8 mouse cellular contexts compared by ENCODE assay signal in genomic region chr14:105894971-105895873, GRCm38 (mm10). TPM values are rescaled to one million over a fixed set of nuclear protein-coding genes. Genes with fewer than 3 reads are reported as not detected.
A peak's percentile ranks its signal among the peaks of the same experiment; 100 is the strongest.
DNase-seq lines count a peak whose midpoint lies in the region; ATAC-seq and TF ChIP-seq lines count a peak whose summit lies in the region.

No protein-coding gene starts in this region.

- peak; percentile 46 for ATAC-seq in heart, embryonic 14.5 days (ENCODE audit: insufficient number of reproducible peaks, insufficient read depth, low FRiP score, low read depth)
- ATAC-seq in kidney, postnatal 0 days (replicated peaks; ENCODE audit: low FRiP score, low read depth): no peak
- no peak for ATAC-seq in liver, embryonic 13.5 days (ENCODE audit: low read depth)
- ATAC-seq in neural tube, embryonic 11.5 days (ENCODE audit: insufficient read depth, low FRiP score, low TSS enrichment): no peak

- peak overlapping the region; percentile 67 for H3K4me2 ChIP-seq in heart, embryonic 14.5 days (ENCODE audit: low read length)
- H3K4me2 ChIP-seq in kidney, postnatal 0 days (ENCODE audit: low read length): peak overlapping the region; percentile 88
- peak overlapping the region; percentile 72 for H3K4me2 ChIP-seq in liver, embryonic 13.5 days
- H3K4me2 ChIP-seq in neural tube, embryonic 11.5 days (ENCODE audit: low read depth): peak overlapping the region; percentile 92

- peak overlapping the region; percentile 99 for H3K27ac ChIP-seq in embryonic fibroblast, embryonic 13.5 days (ENCODE audit: insufficient read depth, low read length)
- peak overlapping the region; percentile 99 to 100 for H3K27ac ChIP-seq in heart, embryonic 14.5 days (replicated peaks in 1 of 2; ENCODE audit: control insufficient read depth in 1 of 2, insufficient read depth in 1 of 2, low read depth in 2 of 2, low read length in 2 of 2)
- H3K27ac ChIP-seq in kidney, postnatal 0 days: peak overlapping the region; percentile 99
- peak overlapping the region; percentile 55 for H3K27ac ChIP-seq in liver, embryonic 13.5 days
- H3K27ac ChIP-seq in neural tube, embryonic 11.5 days (ENCODE audit: low read depth, low read length): no peak overlapping the region

- H3K9me3 ChIP-seq in heart, embryonic 14.5 days (ENCODE audit: control insufficient read depth, low read length): no peaks in the 10 kb centered on the region
- no peaks in the 10 kb centered on the region for H3K9me3 ChIP-seq in kidney, postnatal 0 days (replicated peaks; ENCODE audit: low read length)
- H3K9me3 ChIP-seq in liver, embryonic 13.5 days (replicated peaks): no peaks in the 10 kb centered on the region
- H3K9me3 ChIP-seq in neural tube, embryonic 11.5 days (ENCODE audit: control insufficient read depth, low read length): no peaks in the 10 kb centered on the region

- under 1% methylated on average over 36 of the region's 36 CpGs for WGBS in heart, embryonic 14.5 days
- under 1% methylated on average over 36 of the region's 36 CpGs for WGBS in kidney, postnatal 0 days
- under 1% methylated on average over 36 of the region's 36 CpGs for WGBS in liver, embryonic 13.5 days (ENCODE audit: insufficient replicate concordance)
- under 1% methylated on average over 33 of the region's 36 CpGs for WGBS in neural tube, embryonic 11.5 days

- DNase-seq in B cell, adult 2 months: peak; percentile 51 to 55
- DNase-seq in adrenal gland, postnatal 4 days (ENCODE audit: low spot score in 2 of 2): peak; percentile 37 to 48
- peak; percentile 74 for DNase-seq in kidney, postnatal 0 days (ENCODE audit: low spot score)
- DNase-seq in liver, embryonic 13.5 days: peak; percentile 10
- peak; percentile 72 for DNase-seq in neural tube, embryonic 11.5 days (ENCODE audit: low spot score)
- DNase-seq in testis, postnatal 14 days (ENCODE audit: low spot score): peak; percentile 22

- TF ChIP-seq POLR2A in embryonic fibroblast, embryonic 13.5 days (IDR thresholded peaks at IDR 0.05; ENCODE audit: low read depth, low read length): peak; percentile 47; the same call in 1 of the 2 replicates

- H3K36me3 ChIP-seq in heart, embryonic 14.5 days (ENCODE audit: control insufficient read depth, insufficient read depth, low read length): peaks cover 28% of the 10 kb centered on the region
- H3K36me3 ChIP-seq in kidney, postnatal 0 days (ENCODE audit: insufficient read depth, low read length): peaks cover 9% of the 10 kb centered on the region; the same call in 1 of the 2 replicates
- H3K36me3 ChIP-seq in liver, embryonic 13.5 days: peaks cover 4% of the 10 kb centered on the region; the same call in 1 of the 2 replicates
- H3K36me3 ChIP-seq in neural tube, embryonic 11.5 days (ENCODE audit: control insufficient read depth, insufficient read depth, low read length): no peaks in the 10 kb centered on the region

- H3K4me1 ChIP-seq in embryonic fibroblast, embryonic 13.5 days (ENCODE audit: control insufficient read depth, insufficient read depth, low read length): peaks cover 5% of the 10 kb centered on the region
- H3K4me1 ChIP-seq in heart, embryonic 14.5 days (ENCODE audit: control insufficient read depth in 2 of 2, insufficient read depth in 2 of 2, low read length in 2 of 2): peaks cover 11 to 26% of the 10 kb centered on the region in 2 experiments
- H3K4me1 ChIP-seq in kidney, postnatal 0 days (replicated peaks; ENCODE audit: insufficient read depth, low read length): peaks cover 16% of the 10 kb centered on the region
- H3K4me1 ChIP-seq in liver, embryonic 13.5 days (replicated peaks): peaks cover 9% of the 10 kb centered on the region
- H3K4me1 ChIP-seq in neural tube, embryonic 11.5 days (ENCODE audit: control insufficient read depth, insufficient read depth, low read length): peaks cover 16% of the 10 kb centered on the region

- peak overlapping the region; percentile 99 for H3K9ac ChIP-seq in heart, embryonic 14.5 days (ENCODE audit: low read length)
- H3K9ac ChIP-seq in kidney, postnatal 0 days (ENCODE audit: low read depth, low read length): peak overlapping the region; percentile 96
- peak overlapping the region; percentile 71 for H3K9ac ChIP-seq in liver, embryonic 13.5 days
- peak overlapping the region; percentile 84 for H3K9ac ChIP-seq in neural tube, embryonic 11.5 days (ENCODE audit: low read length)

- TF ChIP-seq CTCF in embryonic fibroblast, embryonic 13.5 days (IDR thresholded peaks at IDR 0.05; ENCODE audit: borderline replicate concordance, insufficient read depth, low read length): no peak
- peak; percentile 34; the same call in 1 of the 2 replicates for TF ChIP-seq CTCF in kidney, postnatal 0 days (IDR thresholded peaks at IDR 0.05; ENCODE audit: low read depth)

- H3K27me3 ChIP-seq in heart, embryonic 14.5 days (ENCODE audit: control insufficient read depth, insufficient read depth, low read length): no peaks in the 10 kb centered on the region
- H3K27me3 ChIP-seq in kidney, postnatal 0 days (ENCODE audit: insufficient read depth, low read length): no peaks in the 10 kb centered on the region
- H3K27me3 ChIP-seq in liver, embryonic 13.5 days: peaks cover 53% of the 10 kb centered on the region
- H3K27me3 ChIP-seq in neural tube, embryonic 11.5 days (ENCODE audit: control insufficient read depth, insufficient read depth, low read length): no peaks in the 10 kb centered on the region

- H3K4me3 ChIP-seq in embryonic fibroblast, embryonic 13.5 days (ENCODE audit: insufficient read depth, low read length): peak overlapping the region; percentile 98
- peak overlapping the region; percentile 91 to 99 for H3K4me3 ChIP-seq in heart, embryonic 14.5 days (ENCODE audit: control insufficient read depth in 1 of 2, insufficient read depth in 1 of 2, low read depth in 1 of 2, low read length in 2 of 2)
- peak overlapping the region; percentile 97 for H3K4me3 ChIP-seq in kidney, postnatal 0 days (replicated peaks; ENCODE audit: low read depth, low read length)
- H3K4me3 ChIP-seq in liver, embryonic 13.5 days (replicated peaks): peak overlapping the region; percentile 65
- peak overlapping the region; percentile 64 for H3K4me3 ChIP-seq in neural tube, embryonic 11.5 days (ENCODE audit: low read depth, low read length)

RNA-seq across cellular contexts. Expression of gene Spry2, which starts 1.4 kb away (rescaled TPM):
- total RNA-seq in adrenal gland, postnatal 4 days (2021): 10 to 100 TPM; 51.5 to 55.0 TPM
- polyA plus RNA-seq in embryonic fibroblast, embryonic 13.5 days (2011; ENCODE audit: insufficient read length, low read depth, missing spikeins): 41.0 and 48.6 TPM in 2 replicates
- polyA plus RNA-seq in heart, embryonic 14.5 days (2014; fragmentation: Nextera tagmentation; extraction: Ambion mirVana): 62.9 and 66.4 TPM in 2 replicates
- 85.5 and 91.0 TPM in 2 replicates for polyA plus RNA-seq in kidney, postnatal 0 days (2015; fragmentation: Nextera tagmentation; extraction: Ambion mirVana)
- polyA plus RNA-seq in liver, embryonic 13.5 days (2015; fragmentation: Nextera tagmentation; extraction: Ambion mirVana): 5.0 and 6.5 TPM in 2 replicates
- polyA plus RNA-seq in neural tube, embryonic 11.5 days (2014; fragmentation: Nextera tagmentation; extraction: Ambion mirVana): 26.4 and 30.1 TPM in 2 replicates

Comparison
In these comparisons a context has a peak if more than half of its experiments do, and no peak if none do; other contexts are left out.
1. DNase-seq: peak in every context shown above with its lines; median percentile 74 in kidney, postnatal 0 days; 72 in neural tube, embryonic 11.5 days; 53 in B cell, adult 2 months; 42 in adrenal gland, postnatal 4 days; 22 in testis, postnatal 14 days; 10 in liver, embryonic 13.5 days.